Mouse (Mus musculus) liver, postnatal 0 days (tissue): ENCODE data around the gene Psmd3.

ENCODE experiments used
- CTCF ChIP-seq: sonication (generic); IDR thresholded peaks from 2 replicates; pipeline ENCODE4 v1.5.1; 2016; ENCODE audit warnings: antibody characterized with exemption, low read depth
- EP300 ChIP-seq: IDR thresholded peaks from 2 replicates; pipeline ENCODE4 v1.6.1; 2016; ENCODE audit warnings: antibody characterized with exemption, low read depth, mild to moderate bottlenecking

GRCm38 (mm10) chr11:98717904-98718303 lies 35.5 kb downstream of the Psmd3 start:
- TF ChIP-seq EP300 = no peak
- peak; percentile 85 for TF ChIP-seq CTCF
